Mouse (Mus musculus): ENCODE measurements around the gene Hk1.

Hk1 gene

GRCm38 (mm10) chr10:62220732-62221514 lies 158.8 kb downstream of the Hk1 start:
- DNase-seq (ENCODE audit: low spot score), result no peak

Measured in ovary, adult 18-20 months (tissue).